Mouse (Mus musculus): ENCODE measurements around the gene Kbtbd7. TPM values are rescaled to one million over a fixed set of nuclear protein-coding genes. Genes with fewer than 3 reads are reported as not detected.
A peak's percentile ranks its signal among the peaks of the same experiment; 100 is the strongest.

The Kbtbd7 gene
- polyA plus RNA-seq, 1 experiment: 4.2 TPM

GRCm38 (mm10) chr14:79393289-79393688 is 33.0 kb upstream of the Kbtbd7 start:
- Histone ChIP-seq H3K27me3 (ENCODE audit: control insufficient read depth, insufficient read depth, low read length) (no peaks in the 10 kb centered on the region), H3K27ac (ENCODE audit: insufficient read depth, low read length) (no peak overlapping the region), H3K4me1 (ENCODE audit: control insufficient read depth, insufficient read depth, insufficient read length) (peaks cover 4% of the 10 kb centered on the region; the same call in 1 of the 2 replicates), H3K4me3 (ENCODE audit: extremely low read depth, insufficient read depth, insufficient read length) (no peak overlapping the region), H3K36me3 (ENCODE audit: control insufficient read depth, insufficient read depth, low read length) (no peaks in the 10 kb centered on the region)
- 2% methylated on average over 1 of the region's 1 CpGs for WGBS
- DNase-seq (ENCODE audit: low read depth in 1 of 2, low spot score in 2 of 2): no peak
- TF ChIP-seq POLR2A (IDR thresholded peaks at IDR 0.05; ENCODE audit: low read depth, low read length) (no peak), CTCF (IDR thresholded peaks at IDR 0.05; ENCODE audit: extremely low read depth, insufficient read depth, insufficient read length, insufficient replicate concordance) (no peak)

- Histone ChIP-seq H3K4me1 (ENCODE audit: control insufficient read depth, insufficient read depth, insufficient read length) (peaks cover 2% of the 10 kb centered on the region; the same call in 1 of the 2 replicates), H3K27me3 (ENCODE audit: control insufficient read depth, insufficient read depth, low read length) (no peaks in the 10 kb centered on the region), H3K36me3 (ENCODE audit: control insufficient read depth, insufficient read depth, low read length) (no peaks in the 10 kb centered on the region), H3K27ac (ENCODE audit: insufficient read depth, low read length) (no peak overlapping the region), H3K4me3 (ENCODE audit: extremely low read depth, insufficient read depth, insufficient read length) (no peak overlapping the region)
- peak; percentile 59; the same call in 1 of the 2 replicates for TF ChIP-seq CTCF (IDR thresholded peaks at IDR 0.05; ENCODE audit: extremely low read depth, insufficient read depth, insufficient read length, insufficient replicate concordance)
- no peak for TF ChIP-seq POLR2A (IDR thresholded peaks at IDR 0.05; ENCODE audit: low read depth, low read length)
- peak; percentile 32 to 47 for DNase-seq (ENCODE audit: low read depth in 1 of 2, low spot score in 2 of 2)
Observed at GRCm38 (mm10) chr14:79394564-79394963, 31.7 kb upstream of the Kbtbd7 start.

DNA sequence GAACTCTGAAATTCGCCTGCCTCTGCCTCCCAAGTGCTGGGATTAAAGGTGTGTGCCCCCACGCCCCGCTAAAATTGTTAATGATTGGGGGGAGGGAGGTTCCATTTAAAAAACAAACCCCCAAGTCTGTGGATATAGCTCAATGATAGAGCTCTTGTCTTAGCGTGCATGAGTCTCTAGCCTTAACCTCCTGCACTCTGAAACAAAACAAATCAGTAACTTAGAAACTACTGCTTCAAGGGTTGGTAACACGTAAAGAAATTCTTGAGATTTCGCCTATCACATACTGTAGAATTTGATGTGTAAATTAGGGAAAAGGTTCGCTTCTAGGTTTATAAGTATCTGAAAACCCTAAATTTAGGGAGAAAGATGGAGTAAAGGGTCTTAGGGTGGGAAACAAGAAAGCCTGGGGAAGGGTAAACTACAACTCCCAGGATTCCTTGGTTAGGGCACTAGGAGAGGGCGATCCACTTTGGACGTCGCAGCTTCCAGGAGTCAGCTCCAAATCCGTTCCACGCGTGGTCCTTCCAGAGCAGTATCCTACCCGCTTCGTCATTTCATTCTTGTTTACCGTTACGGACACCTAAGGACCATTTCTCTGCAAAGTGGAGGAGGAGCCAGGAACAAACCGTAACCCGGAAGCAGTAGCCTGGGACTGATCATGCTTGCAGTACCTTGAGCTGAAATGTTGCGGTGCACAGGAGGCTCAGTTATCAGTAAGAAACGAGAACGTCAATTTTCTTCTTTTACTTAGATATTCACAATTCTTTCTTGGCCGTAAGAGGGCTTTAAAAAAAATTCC is 28.8 kb upstream of the Kbtbd7 start, which contains the start of gene Mtrf1:
Gene Mtrf1 (plus strand): TSS at position 452 of the 802 bp plus-strand sequence.
- Histone ChIP-seq H3K4me3 (ENCODE audit: extremely low read depth, insufficient read depth, insufficient read length) (peak within 1 kb of the TSS; percentile 88), H3K4me1 (ENCODE audit: control insufficient read depth, insufficient read depth, insufficient read length) (no peaks in the 10 kb centered on the region), H3K36me3 (ENCODE audit: control insufficient read depth, insufficient read depth, low read length) (peaks cover 4% of the 10 kb centered on the region; the same call in 1 of the 2 replicates), H3K27me3 (ENCODE audit: control insufficient read depth, insufficient read depth, low read length) (no peaks in the 10 kb centered on the region), H3K27ac (ENCODE audit: insufficient read depth, low read length) (peak within 1 kb of the TSS; percentile 85)
- WGBS: 20% methylated on average over 23 of the region's 23 CpGs
- DNase-seq (ENCODE audit: low read depth in 1 of 2, low spot score in 2 of 2): peak; percentile 56 to 61
- no peak; the same call in 1 of the 2 replicates for TF ChIP-seq POLR2A (IDR thresholded peaks at IDR 0.05; ENCODE audit: low read depth, low read length)
- TF ChIP-seq CTCF (IDR thresholded peaks at IDR 0.05; ENCODE audit: extremely low read depth, insufficient read depth, insufficient read length, insufficient replicate concordance): no peak

- no peak overlapping the region for H3K4me3 ChIP-seq (ENCODE audit: extremely low read depth, insufficient read depth, insufficient read length)
- TF ChIP-seq POLR2A (IDR thresholded peaks at IDR 0.05; ENCODE audit: low read depth, low read length) (no peak), CTCF (IDR thresholded peaks at IDR 0.05; ENCODE audit: extremely low read depth, insufficient read depth, insufficient read length, insufficient replicate concordance) (no peak)
- no peaks in the 10 kb centered on the region for H3K4me1 ChIP-seq (ENCODE audit: control insufficient read depth, insufficient read depth, insufficient read length)
- peaks cover 3% of the 10 kb centered on the region; the same call in 1 of the 2 replicates for H3K36me3 ChIP-seq (ENCODE audit: control insufficient read depth, insufficient read depth, low read length)
- no peaks in the 10 kb centered on the region for H3K27me3 ChIP-seq (ENCODE audit: control insufficient read depth, insufficient read depth, low read length)
- DNase-seq (ENCODE audit: low read depth in 1 of 2, low spot score in 2 of 2): no peak
- WGBS: 82% methylated on average over 2 of the region's 2 CpGs
- H3K27ac ChIP-seq (ENCODE audit: insufficient read depth, low read length): no peak overlapping the region
Observed at GRCm38 (mm10) chr14:79407641-79408040, 18.7 kb upstream of the Kbtbd7 start.

DNA sequence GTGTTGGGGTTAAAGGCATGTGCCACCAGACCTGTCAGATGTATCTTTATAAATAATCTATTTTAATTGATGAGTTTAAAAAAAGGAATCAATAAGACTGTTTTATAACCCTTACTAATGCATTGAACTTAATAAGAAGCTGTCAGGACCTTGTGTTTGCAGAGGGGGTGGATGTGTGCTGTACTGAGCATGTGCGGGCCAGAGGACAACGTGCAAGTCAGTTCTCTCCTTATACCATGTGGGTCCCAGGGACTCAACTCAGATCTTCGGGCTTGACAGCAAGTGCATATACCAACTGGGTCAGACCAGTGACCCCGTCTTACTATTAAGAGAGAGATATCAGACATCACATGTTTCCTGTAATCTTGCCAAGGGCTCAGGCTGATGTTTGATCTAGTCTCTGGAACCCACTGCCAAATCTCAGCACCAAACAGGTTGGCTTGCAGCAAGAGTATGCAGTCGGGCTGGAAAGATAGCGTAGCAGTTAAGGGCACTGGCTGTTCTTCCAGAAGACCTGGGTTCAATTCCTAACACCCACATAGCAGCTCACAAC is 17.0 kb upstream of the Kbtbd7 start:
- DNase-seq (ENCODE audit: low read depth in 1 of 2, low spot score in 2 of 2): no peak
- H3K4me3 ChIP-seq (ENCODE audit: extremely low read depth, insufficient read depth, insufficient read length): no peak overlapping the region
- no peaks in the 10 kb centered on the region for H3K27me3 ChIP-seq (ENCODE audit: control insufficient read depth, insufficient read depth, low read length)
- WGBS: 89% methylated on average over 6 of the region's 6 CpGs
- no peak for TF ChIP-seq CTCF (IDR thresholded peaks at IDR 0.05; ENCODE audit: extremely low read depth, insufficient read depth, insufficient read length, insufficient replicate concordance)
- TF ChIP-seq POLR2A (IDR thresholded peaks at IDR 0.05; ENCODE audit: low read depth, low read length): no peak
- H3K36me3 ChIP-seq (ENCODE audit: control insufficient read depth, insufficient read depth, low read length): peaks cover 4% of the 10 kb centered on the region; the same call in 1 of the 2 replicates
- no peak overlapping the region for H3K27ac ChIP-seq (ENCODE audit: insufficient read depth, low read length)
- H3K4me1 ChIP-seq (ENCODE audit: control insufficient read depth, insufficient read depth, insufficient read length): no peaks in the 10 kb centered on the region

DNA sequence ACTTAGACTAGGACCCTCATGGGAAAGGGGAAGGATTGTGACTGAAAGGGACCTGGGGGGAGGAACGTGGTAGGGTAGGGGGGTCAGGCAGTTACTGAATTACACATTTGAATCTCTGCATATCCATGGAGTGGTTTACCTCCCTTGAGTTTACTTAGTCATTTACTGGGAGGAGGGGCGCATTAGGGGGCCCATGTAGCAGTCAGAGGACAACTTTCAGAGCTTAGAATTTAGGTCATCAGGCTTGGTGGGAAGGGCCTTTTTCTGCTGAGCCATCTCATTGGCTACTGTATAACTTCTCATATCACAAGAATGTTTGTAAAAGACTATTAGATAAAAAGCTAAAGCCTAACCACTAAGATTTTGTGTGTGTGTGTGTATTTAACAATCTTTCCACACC is 15.6 kb upstream of the Kbtbd7 start:
- DNase-seq (ENCODE audit: low read depth in 1 of 2, low spot score in 2 of 2): no peak
- Histone ChIP-seq H3K27me3 (ENCODE audit: control insufficient read depth, insufficient read depth, low read length) (no peaks in the 10 kb centered on the region), H3K4me1 (ENCODE audit: control insufficient read depth, insufficient read depth, insufficient read length) (no peaks in the 10 kb centered on the region), H3K4me3 (ENCODE audit: extremely low read depth, insufficient read depth, insufficient read length) (no peak overlapping the region), H3K36me3 (ENCODE audit: control insufficient read depth, insufficient read depth, low read length) (peaks cover 4% of the 10 kb centered on the region; the same call in 1 of the 2 replicates), H3K27ac (ENCODE audit: insufficient read depth, low read length) (no peak overlapping the region)
- 96% methylated on average over 2 of the region's 2 CpGs for WGBS
- TF ChIP-seq CTCF (IDR thresholded peaks at IDR 0.05; ENCODE audit: extremely low read depth, insufficient read depth, insufficient read length, insufficient replicate concordance) (no peak), POLR2A (IDR thresholded peaks at IDR 0.05; ENCODE audit: low read depth, low read length) (no peak)

Data from spleen, adult 2 months (tissue).